Mouse (Mus musculus) liver, embryonic 11.5 days (tissue): ENCODE data around the gene Gm973. TPM values are rescaled to one million over a fixed set of nuclear protein-coding genes. Genes with fewer than 3 reads are reported as not detected.

Experiments used
- ATAC-seq: fragments of 200-750 bp; cut with Nextera tagmentation; replicated peaks from 2 replicates; pipeline ENCODE4 v1.8.0; 2017; ENCODE audit warnings: moderate number of reproducible peaks, mild to moderate bottlenecking, moderate TSS enrichment, moderate library complexity; ENCODE audit not compliant: low FRiP score
- DNase-seq: peaks from one replicate; pipeline ENCODE4 v3.0.0-alpha.2; 2017; ENCODE audit warnings: low spot score
- H3K27ac ChIP-seq: fragments of 300-500 bp; sonication (generic); 2 replicates; pipeline ENCODE4 v1.5.1; 2014; ENCODE audit warnings: mild to moderate bottlenecking, low read depth, low read length, control low read depth
- H3K27me3 ChIP-seq: fragments of 300-500 bp; sonication (generic); replicated peaks from 2 replicates; pipeline ENCODE4 v1.6.1; 2014; ENCODE audit warnings: low read length, mixed read lengths; ENCODE audit not compliant: control insufficient read depth, insufficient read depth
- H3K36me3 ChIP-seq: fragments of 300-500 bp; sonication (generic); 2 replicates; pipeline ENCODE4 v1.6.1; 2014; ENCODE audit warnings: mild to moderate bottlenecking, low read length, moderate library complexity, mixed read lengths; ENCODE audit not compliant: control insufficient read depth, insufficient read depth
- H3K4me1 ChIP-seq: fragments of 300-500 bp; sonication (generic); replicated peaks from 2 replicates; pipeline ENCODE4 v1.6.1; 2014; ENCODE audit warnings: low read length, mixed read lengths; ENCODE audit not compliant: control insufficient read depth, insufficient read depth
- H3K4me2 ChIP-seq: fragments of 300-500 bp; sonication (generic); 2 replicates; pipeline ENCODE4 v1.6.1; 2014; ENCODE audit warnings: mild to moderate bottlenecking, control low read depth, moderate library complexity
- H3K4me3 ChIP-seq: fragments of 300-500 bp; sonication (generic); 2 replicates; pipeline ENCODE4 v1.5.1; 2014; ENCODE audit warnings: low read depth, low read length, control low read depth
- H3K9ac ChIP-seq: fragments of 300-500 bp; sonication (generic); 2 replicates; pipeline ENCODE4 v1.6.1; 2014; ENCODE audit warnings: low read depth, low read length, control low read depth
- H3K9me3 ChIP-seq: fragments of 300-500 bp; sonication (generic); 2 replicates; pipeline ENCODE4 v1.6.1; 2016; ENCODE audit warnings: low read length, inconsistent platforms, mixed read lengths; ENCODE audit not compliant: control insufficient read depth
- WGBS: fragments of 180-500 bp; shearing (Covaris S2); extraction: QIAGEN DNeasy Blood & Tissue Kit; methylation state at CpG from one replicate; pipeline ENCODE4 v1.1.7; 2014; 5-methylcytosine and 5-hydroxymethylcytosine counted together
- polyA plus RNA-seq: library from polyadenylated mRNA; unstranded; fragments of >200 nt; fragmentation: Nextera tagmentation; extraction: Ambion mirVana; gene quantifications from 2 replicates; pipeline ENCODE4 v1.2.1, GENCODE M21; 2014

The Gm973 gene
- polyA plus RNA-seq, 1 experiment from 2014 or later, result 0.22 TPM

DNA sequence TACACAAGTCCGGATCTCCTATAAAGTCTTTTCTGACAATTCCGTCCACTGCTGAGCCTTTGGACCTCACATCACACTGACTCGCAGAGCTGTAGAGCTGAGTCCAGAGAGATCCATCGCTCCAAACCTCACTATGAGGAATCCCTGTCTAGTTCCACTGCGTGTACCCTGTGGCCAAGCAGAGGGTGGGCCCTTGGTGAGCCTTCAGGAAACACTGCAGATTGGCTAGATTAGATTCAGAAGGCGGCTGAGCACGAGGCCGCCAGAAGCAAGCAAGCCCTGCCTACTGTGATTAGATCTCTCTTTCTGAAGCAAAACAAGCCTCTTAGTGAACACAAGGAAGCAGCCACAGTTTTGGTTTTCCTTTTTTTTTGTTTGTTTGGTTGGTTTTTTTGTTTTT, 27.8 kb downstream of the Gm973 start:
- WGBS, result 48% methylated on average over 8 of the region's 8 CpGs
- H3K27me3 ChIP-seq, result no peaks in the 10 kb centered on the region
- no peak overlapping the region for H3K4me2 ChIP-seq
- H3K27ac ChIP-seq, result no peak overlapping the region
- no peaks in the 10 kb centered on the region for H3K9me3 ChIP-seq
- no peak overlapping the region for H3K9ac ChIP-seq
- no peaks in the 10 kb centered on the region for H3K4me1 ChIP-seq
- no peak for ATAC-seq
- no peaks in the 10 kb centered on the region for H3K36me3 ChIP-seq
- no peak overlapping the region for H3K4me3 ChIP-seq
- no peak for DNase-seq

DNA sequence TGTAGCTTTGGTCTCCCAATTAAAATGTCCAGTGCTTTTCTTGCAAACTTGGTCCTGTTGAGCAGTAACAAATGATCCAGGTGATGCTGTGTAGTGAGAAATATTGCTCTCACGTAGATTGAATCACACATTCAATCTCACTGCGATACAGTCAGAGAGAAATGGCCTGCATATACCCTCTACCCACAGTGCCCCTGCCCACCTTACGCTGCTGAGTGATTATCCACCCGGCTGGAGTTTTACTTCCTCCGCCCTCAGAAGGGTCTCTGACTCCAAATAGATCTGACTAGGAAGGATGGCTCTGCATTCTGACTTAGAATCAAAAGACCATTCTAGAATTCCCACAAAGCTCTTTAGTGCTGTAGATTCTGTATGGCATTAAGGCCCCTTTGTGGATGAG, 32.4 kb downstream of the Gm973 start:
- no peaks in the 10 kb centered on the region for H3K4me1 ChIP-seq
- no peak overlapping the region for H3K4me2 ChIP-seq
- DNase-seq (no peak), ATAC-seq (no peak)
- WGBS, result 86% methylated on average over 5 of the region's 5 CpGs
- H3K27me3 ChIP-seq, result no peaks in the 10 kb centered on the region
- no peak overlapping the region for H3K27ac ChIP-seq
- H3K4me3 ChIP-seq, result no peak overlapping the region
- no peaks in the 10 kb centered on the region for H3K9me3 ChIP-seq
- H3K36me3 ChIP-seq, result no peaks in the 10 kb centered on the region
- no peak overlapping the region for H3K9ac ChIP-seq

DNA sequence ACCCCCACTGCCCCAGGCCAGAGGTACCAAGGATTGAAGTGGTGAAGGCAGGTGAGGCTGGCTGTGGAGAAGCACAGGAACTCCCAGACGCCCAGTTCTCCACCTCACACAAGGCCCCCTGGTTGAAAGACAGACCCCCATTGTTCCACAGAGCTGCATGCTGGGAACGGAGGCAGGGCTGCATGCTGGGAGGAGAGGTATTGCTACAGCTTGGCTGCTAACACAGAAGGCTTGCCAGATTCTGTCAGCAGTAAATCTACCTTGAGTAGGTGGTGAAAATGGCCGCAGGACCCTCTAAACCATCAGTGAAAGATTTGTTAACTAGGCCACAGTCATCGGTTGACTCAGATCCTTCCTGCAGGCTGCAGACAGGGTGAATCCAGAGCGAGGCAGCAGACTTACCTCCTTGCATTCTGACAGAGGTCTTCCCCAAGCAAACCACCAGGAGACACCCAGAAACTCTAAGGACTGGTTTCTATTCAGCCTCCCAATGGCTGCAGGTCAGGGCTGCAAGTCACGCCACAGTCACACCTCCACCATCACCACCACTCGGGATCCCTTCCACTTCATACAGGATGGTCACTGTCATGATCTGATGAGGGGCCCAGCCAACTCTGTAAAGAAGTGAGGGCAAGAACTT, 33.1 kb downstream of the Gm973 start:
- no peak overlapping the region for H3K4me2 ChIP-seq
- no peak overlapping the region for H3K4me3 ChIP-seq
- H3K4me1 ChIP-seq, result no peaks in the 10 kb centered on the region
- ATAC-seq (no peak), DNase-seq (no peak)
- no peak overlapping the region for H3K27ac ChIP-seq
- no peaks in the 10 kb centered on the region for H3K27me3 ChIP-seq
- H3K36me3 ChIP-seq, result no peaks in the 10 kb centered on the region
- no peak overlapping the region for H3K9ac ChIP-seq
- no peaks in the 10 kb centered on the region for H3K9me3 ChIP-seq
- 70% methylated on average over 7 of the region's 7 CpGs for WGBS

DNA sequence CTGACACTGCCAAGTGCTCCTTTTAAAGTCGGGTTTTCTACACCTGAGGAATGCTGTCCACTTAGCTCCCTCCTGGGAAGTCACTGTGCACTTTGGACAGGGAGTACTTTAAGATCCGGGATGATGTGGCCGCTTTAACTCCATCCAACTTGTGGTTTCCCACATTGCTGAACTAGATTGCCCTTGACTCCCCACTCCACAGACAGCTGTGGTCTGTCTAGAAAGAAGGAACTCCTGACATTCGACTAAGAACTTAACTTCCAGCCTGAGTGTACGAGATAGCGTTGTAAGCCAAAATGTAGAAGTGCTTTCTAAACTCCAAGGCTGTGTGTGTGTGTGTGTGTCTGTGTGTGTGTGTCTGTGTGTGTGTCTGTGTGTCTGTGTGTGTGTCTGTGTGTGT, 34.2 kb downstream of the Gm973 start:
- H3K9ac ChIP-seq, result no peak overlapping the region
- DNase-seq (no peak), ATAC-seq (no peak)
- H3K4me2 ChIP-seq, result no peak overlapping the region
- no peaks in the 10 kb centered on the region for H3K27me3 ChIP-seq
- WGBS, result 39% methylated on average over 6 of the region's 6 CpGs
- H3K36me3 ChIP-seq, result no peaks in the 10 kb centered on the region
- no peak overlapping the region for H3K27ac ChIP-seq
- no peaks in the 10 kb centered on the region for H3K9me3 ChIP-seq
- H3K4me1 ChIP-seq, result no peaks in the 10 kb centered on the region
- H3K4me3 ChIP-seq, result no peak overlapping the region

DNA sequence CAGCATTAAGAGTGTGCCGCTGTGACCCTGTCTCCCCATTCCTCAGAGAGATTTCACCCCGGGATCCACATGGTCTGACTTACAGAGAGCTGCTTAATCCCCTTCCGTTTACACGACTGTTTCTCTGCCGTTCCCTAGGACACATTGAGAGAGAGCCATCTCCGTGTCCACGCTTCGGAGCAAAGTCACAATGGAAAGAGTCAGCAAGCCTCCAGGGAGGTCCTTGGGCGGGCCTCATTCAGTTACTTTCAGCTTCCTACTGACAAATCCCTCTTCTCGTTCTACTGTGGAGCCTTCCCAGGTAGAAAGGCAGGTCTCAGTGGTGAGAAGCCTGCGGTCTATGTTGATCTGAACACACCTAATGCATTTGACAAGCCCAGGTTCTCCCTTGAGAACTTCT, 34.9 kb downstream of the Gm973 start:
- H3K36me3 ChIP-seq, result no peaks in the 10 kb centered on the region
- no peaks in the 10 kb centered on the region for H3K4me1 ChIP-seq
- H3K4me2 ChIP-seq, result no peak overlapping the region
- H3K9ac ChIP-seq, result no peak overlapping the region
- H3K4me3 ChIP-seq, result no peak overlapping the region
- H3K27ac ChIP-seq, result no peak overlapping the region
- 76% methylated on average over 11 of the region's 11 CpGs for WGBS
- H3K9me3 ChIP-seq, result no peaks in the 10 kb centered on the region
- DNase-seq, result no peak
- H3K27me3 ChIP-seq, result no peaks in the 10 kb centered on the region
- ATAC-seq, result no peak

DNA sequence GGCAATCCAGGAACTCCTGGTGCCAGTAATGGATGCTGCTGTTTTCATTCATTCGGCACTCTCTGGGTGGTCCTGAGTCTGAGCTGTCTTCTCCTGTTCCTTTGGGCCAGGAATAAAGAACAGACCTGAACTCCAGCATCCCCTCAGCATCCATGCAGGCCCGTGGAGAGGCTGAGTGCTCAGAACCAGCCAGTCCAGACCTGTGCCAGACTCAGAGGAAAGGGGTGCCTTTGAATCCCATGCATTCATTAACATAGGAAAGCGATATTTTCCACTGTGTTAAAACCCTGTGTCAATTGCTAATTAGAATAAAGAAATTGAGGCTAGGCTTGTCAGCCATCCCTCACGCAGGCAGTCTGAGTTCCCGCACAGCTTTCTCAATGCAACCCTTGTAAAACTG, 37.6 kb downstream of the Gm973 start:
- Histone ChIP-seq H3K4me2 (no peak overlapping the region), H3K27me3 (no peaks in the 10 kb centered on the region), H3K9me3 (no peaks in the 10 kb centered on the region), H3K36me3 (no peaks in the 10 kb centered on the region), H3K4me3 (no peak overlapping the region), H3K9ac (no peak overlapping the region), H3K4me1 (no peaks in the 10 kb centered on the region), H3K27ac (no peak overlapping the region)
- 68% methylated on average over 5 of the region's 5 CpGs for WGBS
- DNase-seq (no peak), ATAC-seq (no peak)

DNA sequence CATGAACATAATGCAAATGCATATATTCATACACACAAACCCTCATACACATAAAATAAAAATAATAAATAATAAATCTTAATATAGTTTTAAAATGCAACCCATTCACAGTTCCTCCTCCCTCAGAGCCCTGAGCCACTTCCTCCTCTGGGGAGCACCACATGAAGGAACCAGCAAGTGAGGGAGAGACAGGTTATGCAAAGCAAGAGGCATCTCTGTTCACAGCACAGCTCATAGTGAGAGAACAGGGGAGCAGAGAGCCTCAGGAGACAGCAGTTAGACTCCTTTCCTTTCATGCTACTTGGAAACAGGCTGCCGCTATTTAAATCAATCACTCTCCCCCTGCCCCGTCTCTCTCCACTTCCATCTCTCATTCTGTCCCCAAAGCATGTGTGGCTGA, 47.5 kb downstream of the Gm973 start:
- no peaks in the 10 kb centered on the region; the same call in 1 of the 2 replicates for H3K27me3 ChIP-seq
- ATAC-seq (no peak), DNase-seq (peak; percentile 26)
- WGBS, result 72% methylated on average over 2 of the region's 2 CpGs
- no peak overlapping the region for H3K4me2 ChIP-seq
- H3K36me3 ChIP-seq, result no peaks in the 10 kb centered on the region
- no peaks in the 10 kb centered on the region for H3K9me3 ChIP-seq
- no peak overlapping the region for H3K27ac ChIP-seq
- no peaks in the 10 kb centered on the region for H3K4me1 ChIP-seq
- H3K4me3 ChIP-seq, result no peak overlapping the region
- no peak overlapping the region for H3K9ac ChIP-seq

DNA sequence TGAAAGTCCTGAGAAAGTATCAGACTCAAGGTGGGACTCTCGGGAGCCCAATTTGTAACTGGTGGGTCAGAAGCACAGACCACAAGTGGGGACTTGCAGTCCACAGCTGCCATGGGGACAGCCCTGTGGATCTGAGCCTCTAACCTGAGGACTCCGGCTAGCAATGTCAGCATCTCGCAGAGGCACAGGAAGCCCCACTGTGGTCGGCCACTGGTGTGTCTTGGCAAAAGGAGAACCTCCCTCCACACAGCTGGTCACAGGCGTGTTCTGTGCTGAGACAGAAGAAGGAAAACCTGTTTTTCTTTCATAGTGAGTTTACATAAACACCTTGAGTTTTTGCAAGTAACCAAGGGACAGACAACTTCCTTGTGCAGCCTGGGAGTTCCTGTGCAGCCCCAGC, 49.7 kb downstream of the Gm973 start:
- Histone ChIP-seq H3K9ac (no peak overlapping the region), H3K4me2 (no peak overlapping the region), H3K36me3 (no peaks in the 10 kb centered on the region), H3K27me3 (no peaks in the 10 kb centered on the region; the same call in 1 of the 2 replicates), H3K4me3 (no peak overlapping the region), H3K4me1 (no peaks in the 10 kb centered on the region), H3K9me3 (no peaks in the 10 kb centered on the region), H3K27ac (no peak overlapping the region)
- no peak for ATAC-seq
- peak; percentile 26 for DNase-seq
- 64% methylated on average over 5 of the region's 5 CpGs for WGBS

DNA sequence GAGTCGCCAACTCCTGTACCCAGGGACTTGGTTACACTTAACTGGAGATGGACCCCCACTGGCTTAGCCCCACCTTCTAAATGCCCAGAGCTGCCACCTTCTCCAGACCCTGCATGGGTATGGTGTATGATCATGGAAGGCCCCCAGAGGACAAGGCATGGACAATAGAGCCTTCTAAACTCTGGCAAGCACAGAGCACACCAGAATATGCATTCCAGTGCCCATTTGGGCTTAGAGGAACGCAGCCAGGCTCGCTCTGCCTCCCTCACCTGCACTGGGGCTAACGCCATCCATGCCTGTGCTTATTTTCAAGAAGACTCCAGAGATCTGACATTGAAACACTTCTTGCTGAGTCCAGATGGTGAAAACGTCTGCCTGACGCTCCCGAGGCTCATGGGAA, 50.2 kb downstream of the Gm973 start:
- no peak overlapping the region for H3K4me3 ChIP-seq
- no peaks in the 10 kb centered on the region for H3K9me3 ChIP-seq
- no peaks in the 10 kb centered on the region; the same call in 1 of the 2 replicates for H3K27me3 ChIP-seq
- no peak overlapping the region for H3K27ac ChIP-seq
- H3K4me2 ChIP-seq, result no peak overlapping the region
- H3K36me3 ChIP-seq, result no peaks in the 10 kb centered on the region
- WGBS, result 73% methylated on average over 7 of the region's 7 CpGs
- DNase-seq (no peak), ATAC-seq (no peak)
- no peak overlapping the region for H3K9ac ChIP-seq
- no peaks in the 10 kb centered on the region for H3K4me1 ChIP-seq
